Mouse (Mus musculus): ENCODE measurements around the gene Hist1h2ap.

DNA sequence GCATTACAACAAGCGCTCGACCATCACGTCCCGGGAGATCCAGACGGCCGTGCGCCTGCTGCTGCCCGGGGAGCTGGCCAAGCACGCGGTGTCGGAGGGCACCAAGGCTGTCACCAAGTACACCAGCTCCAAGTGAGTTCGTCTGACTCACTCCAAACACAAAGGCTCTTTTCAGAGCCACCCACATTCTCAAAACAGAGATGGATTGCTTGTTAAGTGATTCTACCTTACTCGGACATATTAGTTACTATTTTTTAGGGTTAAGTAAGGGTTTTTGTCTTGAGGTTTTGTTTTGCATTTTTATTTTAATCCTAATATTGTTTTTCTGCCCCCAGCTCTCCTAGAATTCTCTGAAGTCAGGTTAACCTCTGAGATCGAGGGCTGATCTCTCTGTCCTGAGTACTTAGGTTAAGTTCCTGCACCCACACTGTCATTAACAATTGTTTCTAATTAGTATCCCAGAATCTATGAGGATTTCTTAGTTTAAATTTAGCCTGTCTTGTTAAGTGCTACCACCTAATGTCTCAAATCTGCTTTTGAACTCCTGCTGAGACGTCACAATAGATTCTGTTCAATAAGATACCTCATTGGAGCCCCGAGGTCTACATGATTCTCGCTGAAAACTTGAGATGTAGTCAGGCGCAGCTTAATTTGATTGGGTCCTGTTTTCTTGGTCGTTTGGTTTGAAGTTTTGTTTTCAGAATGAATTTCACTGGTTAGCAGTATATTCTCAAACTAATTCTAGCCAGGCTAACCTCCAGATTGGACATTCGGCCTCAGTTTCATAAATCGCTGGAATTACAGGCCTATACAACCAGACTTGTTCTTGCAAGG, 45.3 kb downstream of the Hist1h2ap start:
- no peak for TF ChIP-seq MAX (IDR thresholded peaks at IDR 0.05)
- no peak for TF ChIP-seq CTCF (IDR thresholded peaks at IDR 0.05; ENCODE audit: control insufficient read depth, insufficient read depth, insufficient read length)

All from C2C12 (cell line).